Mouse (Mus musculus) heart, embryonic 16.5 days (tissue): ENCODE results near the gene Tma7. TPM values are rescaled to one million over a fixed set of nuclear protein-coding genes. Genes with fewer than 3 reads are reported as not detected.
A peak's percentile ranks its signal among the peaks of the same experiment; 100 is the strongest.

ENCODE experiments used
- ATAC-seq: fragments of 200-750 bp; cut with Nextera tagmentation; replicated peaks from 2 replicates; pipeline ENCODE4 v1.8.0; 2017; ENCODE audit warnings: moderate number of reproducible peaks; ENCODE audit not compliant: insufficient read depth, low FRiP score; ENCODE audit errors: extremely low read depth
- H3K27ac ChIP-seq: fragments of 300-500 bp; sonication (generic); 2 replicates; pipeline ENCODE4 v1.5.1; 2014; ENCODE audit warnings: mild to moderate bottlenecking, low read length, control low read depth, moderate library complexity
- H3K27me3 ChIP-seq: fragments of 300-500 bp; sonication (generic); 2 replicates; pipeline ENCODE4 v1.6.1; 2014; ENCODE audit warnings: low read length, mixed read lengths; ENCODE audit not compliant: control insufficient read depth, insufficient read depth
- H3K36me3 ChIP-seq: fragments of 300-500 bp; sonication (generic); 2 replicates; pipeline ENCODE4 v1.6.1; 2014; ENCODE audit not compliant: control insufficient read depth, insufficient read depth
- H3K4me1 ChIP-seq: fragments of 300-500 bp; sonication (generic); 2 replicates; pipeline ENCODE4 v1.6.1; 2014; ENCODE audit warnings: low read length, mixed read lengths; ENCODE audit not compliant: control insufficient read depth, insufficient read depth
- H3K4me2 ChIP-seq: fragments of 300-500 bp; sonication (generic); 2 replicates; pipeline ENCODE4 v1.6.1; 2014; ENCODE audit warnings: low read depth, mild to moderate bottlenecking, control low read depth, low read length
- H3K4me3 ChIP-seq: fragments of 300-500 bp; sonication (generic); 2 replicates; pipeline ENCODE4 v1.5.1; 2014; ENCODE audit warnings: mild to moderate bottlenecking, control low read depth, low read length
- H3K9ac ChIP-seq: fragments of 300-500 bp; sonication (generic); 2 replicates; pipeline ENCODE4 v1.6.1; 2014; ENCODE audit warnings: low read length, control low read depth
- H3K9me3 ChIP-seq: fragments of 300-500 bp; sonication (generic); replicated peaks from 2 replicates; pipeline ENCODE4 v1.6.1; 2016; ENCODE audit warnings: low read length; ENCODE audit not compliant: control insufficient read depth
- WGBS: fragments of 180-500 bp; shearing (Covaris S2); extraction: QIAGEN DNeasy Blood & Tissue Kit; methylation state at CpG from one replicate; pipeline ENCODE4 v1.1.7; 2014; 5-methylcytosine and 5-hydroxymethylcytosine counted together
- polyA plus RNA-seq: library from polyadenylated mRNA; unstranded; fragments of >200 nt; fragmentation: Nextera tagmentation; extraction: Ambion mirVana; gene quantifications from 2 replicates; pipeline ENCODE4 v1.2.1, GENCODE M21; 2015

The Tma7 gene
- polyA plus RNA-seq, result 414 and 431 TPM in 2 replicates

- Histone ChIP-seq H3K27me3 (no peaks in the 10 kb centered on the region), H3K9ac (peak within 1 kb of the TSS; percentile 87), H3K36me3 (peaks cover 15% of the 10 kb centered on the region; the same call in 1 of the 2 replicates), H3K9me3 (no peaks in the 10 kb centered on the region), H3K4me2 (peak within 1 kb of the TSS; percentile 83), H3K4me3 (peak within 1 kb of the TSS; percentile 93), H3K27ac (peak within 1 kb of the TSS; percentile 73), H3K4me1 (peaks cover 20% of the 10 kb centered on the region)
- under 1% methylated on average over 37 of the region's 37 CpGs for WGBS
- peak; percentile 97 for ATAC-seq
Measured at GRCm38 (mm10) chr9:109082124-109082800, at the start of gene Tma7, which contains the start of gene Ccdc51. Gene Tma7, minus strand, starts transcription at chr9:109082587. Gene Ccdc51, plus strand, starts transcription at chr9:109082493.

DNA sequence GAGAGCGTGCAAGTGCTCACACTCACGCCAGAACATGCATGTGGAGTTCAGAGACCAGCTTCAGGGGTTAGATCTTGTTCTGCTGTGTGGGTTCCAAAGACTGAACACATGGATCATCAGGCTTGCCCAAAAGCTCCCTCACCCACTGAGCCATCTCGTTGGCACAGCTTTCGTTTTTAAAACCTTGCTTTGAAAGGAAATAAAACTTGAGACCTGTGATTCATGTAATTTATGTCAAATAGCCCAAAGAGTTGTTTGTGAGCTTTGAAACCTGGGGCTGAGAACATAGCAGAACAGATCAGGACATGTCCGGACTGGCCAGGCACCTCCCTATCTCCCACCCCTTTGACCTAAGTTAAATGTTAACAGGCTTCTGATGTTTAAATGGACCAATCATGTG lies 47.7 kb upstream of the Tma7 start:
- H3K27ac ChIP-seq, result no peak overlapping the region
- no peaks in the 10 kb centered on the region for H3K4me1 ChIP-seq
- WGBS, result 88% methylated on average over 5 of the region's 5 CpGs
- H3K4me3 ChIP-seq, result no peak overlapping the region
- no peaks in the 10 kb centered on the region for H3K27me3 ChIP-seq
- ATAC-seq, result no peak
- H3K9ac ChIP-seq, result no peak overlapping the region
- no peak overlapping the region for H3K4me2 ChIP-seq
- H3K36me3 ChIP-seq, result no peaks in the 10 kb centered on the region
- H3K9me3 ChIP-seq, result no peaks in the 10 kb centered on the region

GRCm38 (mm10) chr9:109128211-109128610 lies 45.8 kb upstream of the Tma7 start:
- WGBS, result 43% methylated on average over 3 of the region's 3 CpGs
- Histone ChIP-seq H3K4me3 (no peak overlapping the region), H3K27me3 (no peaks in the 10 kb centered on the region), H3K9ac (no peak overlapping the region), H3K36me3 (no peaks in the 10 kb centered on the region), H3K4me2 (no peak overlapping the region), H3K9me3 (no peaks in the 10 kb centered on the region), H3K4me1 (no peaks in the 10 kb centered on the region), H3K27ac (no peak overlapping the region)
- ATAC-seq, result no peak

GRCm38 (mm10) chr9:109127076-109127475 lies 44.7 kb upstream of the Tma7 start:
- H3K4me3 ChIP-seq, result no peak overlapping the region
- 77% methylated on average over 4 of the region's 4 CpGs for whole genome bisulfite sequencing
- no peak overlapping the region for H3K27ac ChIP-seq
- no peaks in the 10 kb centered on the region for H3K27me3 ChIP-seq
- H3K9me3 ChIP-seq, result no peaks in the 10 kb centered on the region
- H3K4me2 ChIP-seq, result no peak overlapping the region
- no peaks in the 10 kb centered on the region for H3K36me3 ChIP-seq
- H3K9ac ChIP-seq, result no peak overlapping the region
- ATAC-seq, result no peak
- peaks cover 4% of the 10 kb centered on the region; the same call in 1 of the 2 replicates for H3K4me1 ChIP-seq

DNA sequence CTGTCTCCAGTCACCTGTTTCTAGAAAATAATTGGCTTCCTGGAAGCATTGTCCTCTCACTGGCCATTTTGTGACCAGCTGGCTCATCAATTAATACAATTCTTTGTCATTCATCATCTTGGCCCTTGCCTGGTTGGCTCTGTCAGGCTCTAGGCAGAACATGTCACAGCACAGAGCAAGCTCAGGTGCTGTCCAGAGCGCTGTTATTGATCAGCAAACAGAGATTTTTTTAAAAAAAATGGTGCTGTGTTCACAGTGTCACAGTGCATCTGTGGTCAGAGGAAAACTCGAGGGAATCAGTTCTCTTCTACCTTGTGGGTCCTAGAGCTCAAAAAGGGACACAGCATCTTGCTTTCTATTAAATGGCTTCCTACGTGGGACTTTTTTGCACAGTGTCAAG lies 43.1 kb upstream of the Tma7 start:
- H3K27me3 ChIP-seq, result no peaks in the 10 kb centered on the region
- no peak for ATAC-seq
- H3K36me3 ChIP-seq, result no peaks in the 10 kb centered on the region
- H3K4me3 ChIP-seq, result no peak overlapping the region
- WGBS, result 68% methylated on average over 3 of the region's 3 CpGs
- H3K9me3 ChIP-seq, result no peaks in the 10 kb centered on the region
- no peak overlapping the region for H3K27ac ChIP-seq
- no peak overlapping the region for H3K9ac ChIP-seq
- H3K4me1 ChIP-seq, result peaks cover 4% of the 10 kb centered on the region; the same call in 1 of the 2 replicates
- H3K4me2 ChIP-seq, result no peak overlapping the region

DNA sequence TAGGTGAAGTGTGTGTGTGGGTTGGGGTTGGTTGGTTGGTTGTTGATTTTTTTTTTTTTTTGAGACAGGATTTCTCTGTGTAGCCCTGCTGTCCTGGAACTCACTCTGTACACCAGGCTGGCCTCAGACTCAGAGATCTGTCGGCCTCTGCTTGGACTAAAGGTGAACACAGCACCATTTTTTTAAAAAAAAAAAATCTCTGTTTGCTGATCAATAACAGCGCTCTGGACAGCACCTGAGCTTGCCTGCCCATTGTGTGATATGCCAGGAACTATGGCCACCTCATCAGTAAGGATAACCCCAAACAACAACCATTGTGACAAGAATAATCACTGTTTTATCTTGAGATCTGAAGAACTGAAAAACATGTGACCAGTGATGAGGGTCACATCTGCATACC lies 42.7 kb upstream of the Tma7 start:
- Histone ChIP-seq H3K4me1 (peaks cover 4% of the 10 kb centered on the region; the same call in 1 of the 2 replicates), H3K36me3 (no peaks in the 10 kb centered on the region), H3K9me3 (no peaks in the 10 kb centered on the region), H3K27ac (no peak overlapping the region), H3K4me3 (no peak overlapping the region), H3K4me2 (no peak overlapping the region), H3K9ac (no peak overlapping the region), H3K27me3 (no peaks in the 10 kb centered on the region)
- 75% methylated on average over 2 of the region's 2 CpGs for WGBS
- ATAC-seq, result no peak

DNA sequence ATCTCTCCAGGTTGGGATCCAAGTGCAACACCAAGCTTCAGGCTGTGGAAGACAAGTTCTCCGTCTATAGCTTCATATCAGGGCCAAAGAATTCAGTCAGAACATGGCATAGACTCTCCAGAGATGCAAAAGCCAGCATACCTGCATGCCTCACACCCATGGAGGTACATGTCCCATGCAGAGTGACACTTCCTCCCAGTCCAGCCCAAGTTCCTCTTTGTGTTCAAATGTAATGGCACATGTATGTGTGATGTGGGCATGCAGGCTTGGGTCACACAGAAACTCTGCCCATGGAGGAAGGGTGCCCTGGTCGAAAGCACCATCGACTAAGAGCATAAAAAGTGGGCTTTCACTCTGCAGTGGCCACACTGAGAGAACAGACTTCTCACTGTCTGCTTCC lies 41.8 kb upstream of the Tma7 start:
- Histone ChIP-seq H3K36me3 (no peaks in the 10 kb centered on the region), H3K9me3 (no peaks in the 10 kb centered on the region), H3K27ac (no peak overlapping the region), H3K9ac (no peak overlapping the region), H3K4me2 (no peak overlapping the region), H3K4me1 (peaks cover 4% of the 10 kb centered on the region; the same call in 1 of the 2 replicates), H3K27me3 (no peaks in the 10 kb centered on the region), H3K4me3 (no peak overlapping the region)
- 75% methylated on average over 3 of the region's 3 CpGs for WGBS
- ATAC-seq, result no peak

DNA sequence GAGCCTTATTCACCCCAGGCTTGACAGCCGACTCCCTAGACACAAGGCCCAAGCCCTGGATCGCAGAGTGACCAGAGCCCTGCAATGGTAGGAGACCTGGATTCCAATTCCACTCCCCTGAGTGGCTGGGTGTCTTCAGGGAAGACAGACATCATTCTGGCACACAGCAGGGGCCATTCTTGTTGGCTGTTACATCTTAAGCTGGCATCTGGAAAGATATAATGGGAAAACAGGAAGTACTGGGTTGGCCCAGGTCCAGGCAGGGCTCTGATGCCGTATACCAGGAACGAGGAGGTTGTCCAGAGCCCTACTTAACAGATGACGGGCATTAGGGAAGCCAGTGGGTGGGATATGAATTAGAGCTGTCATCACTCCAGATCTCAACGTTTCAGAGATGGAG lies 40.9 kb upstream of the Tma7 start:
- H3K4me1 ChIP-seq, result peaks cover 4% of the 10 kb centered on the region; the same call in 1 of the 2 replicates
- peaks cover 4% of the 10 kb centered on the region; the same call in 1 of the 2 replicates for H3K36me3 ChIP-seq
- no peak overlapping the region for H3K9ac ChIP-seq
- no peaks in the 10 kb centered on the region for H3K27me3 ChIP-seq
- H3K9me3 ChIP-seq, result no peaks in the 10 kb centered on the region
- ATAC-seq, result no peak
- 33% methylated on average over 6 of the region's 6 CpGs for WGBS
- H3K4me2 ChIP-seq, result no peak overlapping the region
- H3K4me3 ChIP-seq, result no peak overlapping the region
- H3K27ac ChIP-seq, result no peak overlapping the region

DNA sequence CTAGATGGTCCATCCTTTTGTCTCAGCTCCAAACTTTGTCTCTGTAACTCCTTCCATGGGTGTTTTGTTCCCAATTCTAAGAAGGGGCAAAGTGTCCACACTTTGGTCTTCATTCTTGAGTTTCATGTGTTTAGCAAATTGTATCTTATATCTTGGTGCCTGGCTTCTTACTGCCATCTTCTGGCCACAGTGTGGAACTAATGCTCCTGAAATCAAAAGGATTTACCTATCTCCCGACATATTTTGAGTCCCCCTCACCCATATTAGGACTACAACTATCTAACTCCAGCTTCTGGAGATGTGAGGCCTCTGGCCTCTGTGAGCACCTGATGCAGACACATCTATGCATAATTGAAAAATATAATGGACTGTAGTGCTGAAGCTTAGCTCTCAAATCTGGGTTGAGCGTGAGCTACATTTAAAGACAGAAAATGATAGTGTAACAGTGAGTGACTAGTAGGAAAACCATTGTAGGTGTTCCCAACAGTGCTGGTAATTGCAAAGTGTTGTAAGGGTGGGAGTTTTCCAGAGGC lies 40.2 kb upstream of the Tma7 start:
- Histone ChIP-seq H3K27ac (no peak overlapping the region), H3K4me1 (peaks cover 4% of the 10 kb centered on the region; the same call in 1 of the 2 replicates), H3K4me2 (no peak overlapping the region), H3K9ac (no peak overlapping the region), H3K36me3 (peaks cover 10% of the 10 kb centered on the region; the same call in 1 of the 2 replicates), H3K4me3 (no peak overlapping the region), H3K27me3 (no peaks in the 10 kb centered on the region), H3K9me3 (no peaks in the 10 kb centered on the region)
- WGBS, result 40% methylated on average over 2 of the region's 2 CpGs
- no peak for ATAC-seq
